Comparison of ENCODE assay signal across 10 mouse cellular contexts in the genomic region with DNA sequence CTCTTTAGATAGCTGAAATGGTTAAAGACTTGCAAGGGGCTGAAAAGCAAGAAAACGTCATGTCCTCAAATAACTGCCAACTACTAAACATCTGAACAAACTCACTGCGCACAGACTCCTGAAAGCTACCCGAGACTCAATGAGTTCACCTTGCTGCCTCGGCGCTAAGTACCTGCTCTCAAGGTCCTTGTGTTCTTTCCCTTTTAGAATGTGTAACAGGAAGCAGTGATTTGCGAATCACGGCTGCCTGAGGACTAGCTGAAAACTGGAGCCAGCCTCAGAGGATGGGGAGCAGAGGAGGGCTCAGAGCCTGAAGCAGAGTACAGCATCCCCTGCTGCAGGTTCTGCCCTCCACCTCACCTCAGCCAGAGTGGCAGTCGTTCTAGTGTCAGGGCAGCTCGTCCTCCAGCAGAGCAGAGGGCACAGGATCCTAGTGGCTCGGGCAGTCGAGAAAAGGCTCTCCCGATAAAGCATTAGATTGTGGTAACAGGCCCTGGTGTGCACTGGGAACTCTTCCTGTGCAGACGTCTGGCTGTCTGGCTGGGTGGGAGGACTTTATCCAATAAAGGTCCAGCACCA.
DNase-seq lines count a peak whose midpoint lies in the region; ATAC-seq and TF ChIP-seq lines count a peak whose summit lies in the region.
"Had no signal": no experiment of that assay in that cellular context is flagged by ENCODE, and none has a peak within 500 bp of the region (broad histone marks: within the 10 kb centered on the region; RNA-seq: fewer than 3 reads in every experiment).

No protein-coding gene starts in this region.

- no peak for TF ChIP-seq CTCF in heart, adult 2 months (IDR thresholded peaks at IDR 0.05)
- TF ChIP-seq CTCF in lung, postnatal 0 days (IDR thresholded peaks at IDR 0.05) = no peak

- DNase-seq in hindbrain, embryonic 10.5 days (ENCODE audit: low spot score) = no peak
- DNase-seq in hindbrain, embryonic 11.5 days (ENCODE audit: low spot score) = no peak
- DNase-seq in heart, adult 2 months = peak; percentile 55 to 58
- peak; percentile 26 to 61 for DNase-seq in heart, postnatal 36 days
- DNase-seq in lung, postnatal 0 days (ENCODE audit: low spot score) = peak; percentile 71
- DNase-seq in retina, embryonic 14.5 days (ENCODE audit: low spot score) = no peak
- DNase-seq in Muller cell, postnatal 12 days (ENCODE audit: inconsistent ontology term) = no peak
- DNase-seq: gastrocnemius, postnatal 14 days had no signal

- H3K27ac ChIP-seq in hindbrain, embryonic 10.5 days = 0 out of 2 replicates have a peak overlapping the region, but pooled peaks have one; percentile 16
- no peak overlapping the region for H3K27ac ChIP-seq in hindbrain, embryonic 11.5 days (ENCODE audit: low read depth, low read length)
- H3K27ac ChIP-seq in heart, adult 2 months = peak overlapping the region; percentile 81
- H3K27ac ChIP-seq in lung, postnatal 0 days (ENCODE audit: low read length) = peak overlapping the region; percentile 47

- no peaks in the 10 kb centered on the region for H3K79me2 ChIP-seq in heart, adult 2 months (replicated peaks; ENCODE audit: control insufficient read depth, insufficient read depth, low read length)

- no peaks in the 10 kb centered on the region for H3K36me3 ChIP-seq in hindbrain, embryonic 10.5 days
- H3K36me3 ChIP-seq in hindbrain, embryonic 11.5 days (ENCODE audit: control insufficient read depth, insufficient read depth, low read length) = no peaks in the 10 kb centered on the region
- no peaks in the 10 kb centered on the region for H3K36me3 ChIP-seq in heart, adult 2 months (ENCODE audit: control insufficient read depth, insufficient read depth, low read length)
- no peaks in the 10 kb centered on the region for H3K36me3 ChIP-seq in lung, postnatal 0 days (ENCODE audit: insufficient read depth, low read length)

- no peak overlapping the region for H3K9ac ChIP-seq in hindbrain, embryonic 11.5 days (ENCODE audit: low read depth, low read length)
- peak overlapping the region; percentile 12 for H3K9ac ChIP-seq in heart, adult 2 months (ENCODE audit: low read depth, low read length)
- no peak overlapping the region for H3K9ac ChIP-seq in lung, postnatal 0 days (replicated peaks; ENCODE audit: low read depth)

- 70% methylated on average over 13 of the region's 13 CpGs for WGBS in hindbrain, embryonic 10.5 days
- 76% methylated on average over 13 of the region's 13 CpGs for WGBS in hindbrain, embryonic 11.5 days
- 17% methylated on average over 13 of the region's 13 CpGs for WGBS in heart, adult 2 months
- 38% methylated on average over 13 of the region's 13 CpGs for WGBS in lung, postnatal 0 days

- no peak for TF ChIP-seq EP300 in heart, adult 2 months (IDR thresholded peaks at IDR 0.05; ENCODE audit: insufficient read depth, low read depth, low read length)
- TF ChIP-seq EP300 in lung, postnatal 0 days (IDR thresholded peaks at IDR 0.05) = peak; percentile 44; the same call in 1 of the 2 replicates

- no peak overlapping the region for H3K4me2 ChIP-seq in hindbrain, embryonic 11.5 days (replicated peaks; ENCODE audit: low read depth, low read length)
- no peak overlapping the region; the same call in 1 of the 2 replicates for H3K4me2 ChIP-seq in lung, postnatal 0 days (replicated peaks; ENCODE audit: low read depth, low read length)

- ATAC-seq in hindbrain, embryonic 11.5 days (ENCODE audit: low FRiP score) = no peak
- peak; percentile 25 for ATAC-seq in lung, postnatal 0 days
- ATAC-seq in inflammation-experienced regulatory T-cells, adult 6 months = no peak

- intact Hi-C loops in heart, adult 2 months (cut with DNase I) = loop anchor here (5.0 to 10.0 kb wide), 3 partner anchors 99 to 238 kb away; a partner anchor contains a TSS
- intact Hi-C loops in heart, postnatal 36 days (cut with DNase I) = loop anchor here (2.0 to 10.0 kb wide), 5 partner anchors 51 to 368 kb away; no protein-coding TSS in a partner anchor

- H3K27me3 ChIP-seq in hindbrain, embryonic 10.5 days (ENCODE audit: insufficient read depth, poor library complexity, severe bottlenecking) = peaks cover 5% of the 10 kb centered on the region; the same call in 1 of the 2 replicates
- 0 out of 2 replicates have a peak, but pooled peaks cover 2% of the 10 kb centered on the region for H3K27me3 ChIP-seq in hindbrain, embryonic 11.5 days (ENCODE audit: control insufficient read depth, insufficient read depth, low read length)
- H3K27me3 ChIP-seq in heart, adult 2 months (ENCODE audit: control insufficient read depth, insufficient read depth, low read length) = no peaks in the 10 kb centered on the region
- no peaks in the 10 kb centered on the region for H3K27me3 ChIP-seq in lung, postnatal 0 days (replicated peaks; ENCODE audit: insufficient read depth, low read length)
- H3K27me3 ChIP-seq: CH12.LX had no signal

- 0 out of 2 replicates have a peak, but pooled peaks have one; percentile 30 for TF ChIP-seq POLR2A in heart, adult 2 months (IDR thresholded peaks at IDR 0.05; ENCODE audit: insufficient read depth, low read depth, low read length)

- peaks cover 68% of the 10 kb centered on the region for H3K4me1 ChIP-seq in hindbrain, embryonic 10.5 days (replicated peaks)
- H3K4me1 ChIP-seq in hindbrain, embryonic 11.5 days (replicated peaks; ENCODE audit: control insufficient read depth, insufficient read depth, low read length) = no peaks in the 10 kb centered on the region
- no peaks in the 10 kb centered on the region; the same call in none of the 2 replicates for H3K4me1 ChIP-seq in heart, adult 2 months (ENCODE audit: control insufficient read depth, insufficient read depth, low read length)
- peaks cover 6% of the 10 kb centered on the region; the same call in 1 of the 2 replicates for H3K4me1 ChIP-seq in lung, postnatal 0 days (ENCODE audit: insufficient read depth, low read depth, low read length)

- H3K4me3 ChIP-seq in hindbrain, embryonic 10.5 days = no peak overlapping the region
- no peak overlapping the region for H3K4me3 ChIP-seq in hindbrain, embryonic 11.5 days (ENCODE audit: low read depth, low read length)
- peak overlapping the region; percentile 25; the same call in 1 of the 2 replicates for H3K4me3 ChIP-seq in heart, adult 2 months
- H3K4me3 ChIP-seq in lung, postnatal 0 days (ENCODE audit: low read depth, low read length) = no peak overlapping the region

- no peaks in the 10 kb centered on the region for H3K9me3 ChIP-seq in hindbrain, embryonic 10.5 days
- no peaks in the 10 kb centered on the region for H3K9me3 ChIP-seq in hindbrain, embryonic 11.5 days (ENCODE audit: control insufficient read depth, low read length)
- no peaks in the 10 kb centered on the region for H3K9me3 ChIP-seq in lung, postnatal 0 days (ENCODE audit: low read length)

Comparison
In these comparisons a context has a peak if more than half of its experiments do, and no peak if none do; other contexts are left out.
1. DNase-seq: peak in heart, adult 2 months (2 of 2), heart, postnatal 36 days (2 of 2) and lung, postnatal 0 days (single experiment); none in hindbrain, embryonic 10.5 days (single experiment), hindbrain, embryonic 11.5 days (single experiment), retina, embryonic 14.5 days (single experiment) and Muller cell, postnatal 12 days (single experiment).